Mouse (Mus musculus) heart, postnatal 10 days (tissue): Measurements from ENCODE around the gene Hectd4. TPM values are rescaled to one million over a fixed set of nuclear protein-coding genes. Genes with fewer than 3 reads are reported as not detected.

Experiments used
- total RNA-seq, 2 experiments: library from RNA; stranded (reverse); gene quantifications; 2 replicates each; pipeline ENCODE4 v1.2.3; 2021

The Hectd4 gene
- total RNA-seq, 2 experiments from 2014 or later = 24.0 to 24.4 TPM

Other genes with a start within 250 kb of the Hectd4 start
- not detected for gene Rph3a, start 210.1 kb upstream of the Hectd4 start, total RNA-seq
- gene Ptpn11, start 28.8 kb upstream of the Hectd4 start, total RNA-seq = 100 to 1,000 TPM; 102 to 158 TPM
- 100 to 1,000 TPM; 729 to 779 TPM for gene Rpl6, start 15.7 kb upstream of the Hectd4 start, total RNA-seq
- gene Trafd1, start 165.4 kb downstream of the Hectd4 start, total RNA-seq = 10 to 100 TPM; 59.0 to 59.5 TPM
- 10 to 100 TPM; 22.1 to 23.5 TPM for gene Naa25, start 177.7 kb downstream of the Hectd4 start, total RNA-seq
- gene Tmem116, start 231.7 kb downstream of the Hectd4 start, total RNA-seq = 1 to 10 TPM; 5.9 to 7.3 TPM
- gene Erp29, start 232.3 kb downstream of the Hectd4 start, total RNA-seq = 100 to 1,000 TPM; 112 TPM